Mouse (Mus musculus) C2C12 (cell line): Measurements from ENCODE around the gene Gpam.
"Not testable (repeated sequence)": the region's sequence is repeated elsewhere in the genome, so short reads cannot be mapped to it uniquely, and the experiment has no call there.

Source experiments
- CEBPB ChIP-seq: IDR thresholded peaks from one replicate; pipeline ENCODE4 v1.6.1; 2011; ENCODE audit warnings: low read depth, mild to moderate bottlenecking, control low read depth, moderate library complexity
- CTCF ChIP-seq: IDR thresholded peaks from one replicate; pipeline ENCODE4 v1.5.1; 2011; ENCODE audit not compliant: control insufficient read depth, insufficient read depth, insufficient read length
- FOSL1 ChIP-seq: IDR thresholded peaks from one replicate; pipeline ENCODE4 v1.8.0; 2011; ENCODE audit warnings: mild to moderate bottlenecking, low read length; ENCODE audit not compliant: poor library complexity, insufficient read depth, severe bottlenecking
- MAX ChIP-seq: IDR thresholded peaks from one replicate; pipeline ENCODE4 v1.6.1; 2011; ENCODE audit warnings: mild to moderate bottlenecking, control low read depth
- MYOD1 ChIP-seq: IDR thresholded peaks from one replicate; pipeline ENCODE4 v1.6.1; 2011; ENCODE audit warnings: low read depth; ENCODE audit not compliant: control insufficient read depth, insufficient read length
- MYOG ChIP-seq: IDR thresholded peaks from one replicate; pipeline ENCODE4 v1.6.1; 2011; ENCODE audit not compliant: control insufficient read depth, insufficient read length; ENCODE audit errors: extremely low read depth
- USF1 ChIP-seq: IDR thresholded peaks from one replicate; pipeline ENCODE4 v1.6.1; 2011; ENCODE audit warnings: low read depth, mild to moderate bottlenecking, control low read depth, moderate library complexity

DNA sequence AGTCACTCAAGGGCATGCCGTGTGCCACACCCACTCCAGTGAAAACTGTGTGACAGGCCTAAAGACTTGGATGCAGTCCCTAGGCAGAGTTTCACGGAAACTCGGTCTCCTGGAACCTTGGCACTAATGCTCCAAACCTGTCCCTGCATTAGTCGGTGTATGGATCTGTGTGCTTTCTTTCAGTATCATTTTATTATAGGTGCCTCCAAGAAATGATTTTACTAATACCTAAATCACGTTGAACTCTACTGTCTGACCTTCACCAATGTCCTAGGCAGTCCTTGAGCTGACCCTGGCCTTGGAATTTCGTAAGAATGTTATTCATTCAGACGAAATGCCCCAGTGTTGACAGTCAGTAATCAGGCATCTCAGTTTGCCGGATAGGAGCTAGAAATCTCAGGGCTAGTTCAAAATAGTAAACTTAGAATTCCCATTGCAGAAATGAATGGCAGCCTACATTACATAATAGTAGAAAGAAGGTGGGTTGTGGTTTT is 42.2 kb upstream of the Gpam start:
- not testable (repeated sequence) for TF ChIP-seq CTCF, CEBPB, MAX, USF1, MYOD1, FOSL1, MYOG
